Mouse (Mus musculus): ENCODE results near the gene Fam198a. TPM values are rescaled to one million over a fixed set of nuclear protein-coding genes. Genes with fewer than 3 reads are reported as not detected.

Fam198a gene
- polyA plus RNA-seq, 1 experiment from 2014 or later: 0.45 TPM

DNA sequence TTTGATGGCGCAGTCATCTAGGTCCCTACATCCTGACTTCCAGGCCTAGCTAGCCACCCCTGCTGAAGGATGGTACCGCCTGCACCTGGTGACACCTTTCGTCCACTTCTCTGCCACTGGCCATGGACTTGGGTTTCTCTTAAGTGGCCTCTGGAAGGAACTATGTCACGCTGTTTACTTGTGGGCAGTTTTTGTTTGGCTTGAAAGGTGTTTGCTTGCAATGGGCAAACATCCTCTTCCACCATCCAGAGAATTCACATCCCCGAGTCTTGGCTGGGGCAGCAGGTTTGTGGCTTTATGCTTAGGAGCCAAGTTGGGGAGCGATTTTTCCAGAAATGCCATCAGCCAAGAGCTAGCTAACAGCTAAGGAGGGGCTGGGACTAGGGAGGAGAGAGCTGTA, 1.8 kb downstream of the Fam198a start:
- DNase-seq (ENCODE audit: low spot score) (no peak), ATAC-seq (ENCODE audit: insufficient number of reproducible peaks, low FRiP score, low TSS enrichment, low read depth) (no peak)
- Histone ChIP-seq H3K27ac (replicated peaks; ENCODE audit: low read depth, low read length) (no peak overlapping the region), H3K4me1 (ENCODE audit: control insufficient read depth, insufficient read depth, low read length) (no peaks in the 10 kb centered on the region), H3K9me3 (ENCODE audit: control insufficient read depth, low read length) (no peaks in the 10 kb centered on the region), H3K4me2 (ENCODE audit: low read depth, severe bottlenecking) (no peak overlapping the region), H3K9ac (ENCODE audit: low read length) (no peak overlapping the region), H3K36me3 (ENCODE audit: control insufficient read depth, insufficient read depth, low read length) (no peaks in the 10 kb centered on the region), H3K27me3 (ENCODE audit: control insufficient read depth, insufficient read depth, low read length) (no peaks in the 10 kb centered on the region), H3K4me3 (ENCODE audit: low read depth, low read length) (no peak overlapping the region)
- 91% methylated on average over 6 of the region's 6 CpGs for WGBS

DNA sequence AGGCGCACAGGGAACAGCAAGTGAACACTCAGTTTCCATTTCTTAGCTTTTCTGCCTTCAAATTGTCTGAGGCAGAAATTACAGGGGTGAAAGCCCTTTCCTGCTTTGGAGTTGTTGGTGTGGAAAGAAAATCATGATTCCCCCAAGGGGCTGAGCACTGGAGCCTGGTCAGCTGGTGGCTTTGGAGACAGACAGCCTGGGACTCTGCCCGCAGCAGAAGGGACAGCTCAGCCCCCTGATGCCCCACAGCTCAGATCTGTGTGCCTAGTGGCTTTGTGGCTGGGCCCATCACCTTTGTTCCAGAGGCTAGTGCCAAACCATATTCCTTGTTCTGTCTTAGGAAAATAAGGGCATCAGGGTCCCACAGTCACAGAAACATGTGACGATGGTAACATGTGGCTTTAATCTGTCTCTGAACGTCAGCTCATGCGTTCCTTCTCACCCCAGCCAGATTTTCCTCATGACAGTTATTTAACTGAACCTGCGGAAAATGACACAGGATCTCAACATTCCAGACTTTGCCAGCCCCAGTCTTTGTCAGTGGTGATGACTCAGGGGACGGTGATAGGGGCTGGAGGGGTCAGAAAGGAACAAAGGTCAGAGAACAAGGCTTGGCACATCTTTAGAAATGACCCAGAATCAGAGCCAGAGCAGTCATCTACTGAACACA, 9.3 kb downstream of the Fam198a start:
- H3K9ac ChIP-seq (ENCODE audit: low read length): no peak overlapping the region
- 34% methylated on average over 7 of the region's 7 CpGs for WGBS

DNA sequence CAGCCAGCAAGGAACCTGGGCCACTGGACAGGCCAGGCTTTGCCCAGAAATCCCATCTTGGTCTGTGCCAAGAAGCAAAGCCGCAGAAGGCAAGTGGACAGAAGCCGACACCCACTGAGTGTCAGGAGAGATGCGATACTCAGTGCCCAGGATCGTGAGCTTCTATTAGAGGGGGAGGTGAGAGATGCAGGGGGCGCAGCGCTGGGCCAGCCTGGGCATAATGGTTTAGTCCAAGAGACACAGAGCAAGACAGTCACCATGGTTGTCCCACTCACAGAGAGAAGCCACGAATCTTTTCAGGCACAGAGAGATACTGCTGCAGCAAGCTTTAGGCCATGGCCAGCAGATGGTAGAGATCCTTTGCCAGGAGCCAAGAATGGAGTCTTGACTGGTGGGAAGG, 14.2 kb downstream of the Fam198a start:
- Histone ChIP-seq H3K4me1 (ENCODE audit: control insufficient read depth, insufficient read depth, low read length) (no peaks in the 10 kb centered on the region), H3K27ac (replicated peaks; ENCODE audit: low read depth, low read length) (no peak overlapping the region), H3K4me2 (ENCODE audit: low read depth, severe bottlenecking) (no peak overlapping the region), H3K9me3 (ENCODE audit: control insufficient read depth, low read length) (no peaks in the 10 kb centered on the region), H3K4me3 (ENCODE audit: low read depth, low read length) (no peak overlapping the region), H3K9ac (ENCODE audit: low read length) (no peak overlapping the region), H3K27me3 (ENCODE audit: control insufficient read depth, insufficient read depth, low read length) (no peaks in the 10 kb centered on the region), H3K36me3 (ENCODE audit: control insufficient read depth, insufficient read depth, low read length) (no peaks in the 10 kb centered on the region)
- no peak for ATAC-seq (ENCODE audit: insufficient number of reproducible peaks, low FRiP score, low TSS enrichment, low read depth)
- no peak for DNase-seq (ENCODE audit: low spot score)
- WGBS: 91% methylated on average over 7 of the region's 7 CpGs

More for the DNA sequence above, 9.3 kb downstream of the Fam198a start:
- Histone ChIP-seq H3K9me3 (ENCODE audit: control insufficient read depth, low read length) (no peaks in the 10 kb centered on the region), H3K4me1 (ENCODE audit: control insufficient read depth, insufficient read depth, low read length) (no peaks in the 10 kb centered on the region), H3K36me3 (ENCODE audit: control insufficient read depth, insufficient read depth, low read length) (no peaks in the 10 kb centered on the region), H3K27me3 (ENCODE audit: control insufficient read depth, insufficient read depth, low read length) (no peaks in the 10 kb centered on the region), H3K4me2 (ENCODE audit: low read depth, severe bottlenecking) (no peak overlapping the region), H3K27ac (replicated peaks; ENCODE audit: low read depth, low read length) (no peak overlapping the region), H3K4me3 (ENCODE audit: low read depth, low read length) (no peak overlapping the region)
- DNase-seq (ENCODE audit: low spot score) (no peak), ATAC-seq (ENCODE audit: insufficient number of reproducible peaks, low FRiP score, low TSS enrichment, low read depth) (no peak)

DNA sequence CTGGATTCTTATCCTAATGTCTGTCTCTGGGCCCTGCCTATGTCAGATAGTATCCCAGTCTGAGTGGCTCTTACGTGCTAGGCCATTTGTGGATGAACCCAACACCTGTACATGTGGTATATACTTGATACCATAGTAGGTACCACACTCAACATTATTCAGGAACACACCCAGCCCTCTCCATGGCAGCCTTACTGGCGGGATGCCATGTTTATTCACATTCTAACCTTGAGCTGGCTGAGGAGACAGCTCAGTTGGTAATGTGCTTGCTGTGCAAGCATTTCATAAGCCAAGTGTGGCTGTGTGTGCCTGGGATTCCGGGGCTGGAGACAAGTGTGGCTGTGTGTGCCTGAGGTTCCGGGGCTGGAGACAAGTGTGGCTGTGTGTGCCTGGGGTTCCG, 17.5 kb downstream of the Fam198a start:
- Histone ChIP-seq H3K36me3 (ENCODE audit: control insufficient read depth, insufficient read depth, low read length) (no peaks in the 10 kb centered on the region), H3K27ac (replicated peaks; ENCODE audit: low read depth, low read length) (no peak overlapping the region), H3K9me3 (ENCODE audit: control insufficient read depth, low read length) (no peaks in the 10 kb centered on the region), H3K27me3 (ENCODE audit: control insufficient read depth, insufficient read depth, low read length) (no peaks in the 10 kb centered on the region), H3K4me2 (ENCODE audit: low read depth, severe bottlenecking) (no peak overlapping the region), H3K4me3 (ENCODE audit: low read depth, low read length) (no peak overlapping the region), H3K4me1 (ENCODE audit: control insufficient read depth, insufficient read depth, low read length) (no peaks in the 10 kb centered on the region), H3K9ac (ENCODE audit: low read length) (no peak overlapping the region)
- DNase-seq (ENCODE audit: low spot score) (no peak), ATAC-seq (ENCODE audit: insufficient number of reproducible peaks, low FRiP score, low TSS enrichment, low read depth) (no peak)
- WGBS: 85% methylated on average over 5 of the region's 5 CpGs

DNA sequence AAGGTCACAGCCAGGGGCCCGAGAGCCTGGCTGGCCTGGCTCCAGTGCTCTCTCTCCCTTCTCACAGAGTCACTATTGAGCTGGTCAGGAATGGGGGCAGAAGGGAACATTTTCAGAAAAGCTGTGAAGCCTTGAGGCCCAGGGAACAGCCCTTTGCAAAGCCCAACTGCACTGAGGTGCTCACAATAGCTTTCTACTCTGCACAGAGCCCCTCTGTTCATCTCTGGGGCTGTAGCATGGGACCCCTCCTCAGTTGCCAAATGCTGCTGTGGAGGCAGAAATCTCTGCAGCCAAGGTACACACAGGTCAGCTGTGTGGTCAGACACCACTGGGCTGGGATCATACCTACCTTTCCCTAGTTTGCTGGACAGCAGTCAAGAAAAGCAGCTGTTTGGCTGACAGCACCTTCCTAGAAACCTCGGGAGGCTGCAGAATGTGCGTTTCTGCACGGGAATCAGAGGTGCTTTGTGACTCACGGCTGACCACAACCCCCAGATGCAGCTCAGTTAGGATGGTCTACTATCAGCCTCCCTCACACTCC, 19.1 kb downstream of the Fam198a start:
- Histone ChIP-seq H3K4me1 (ENCODE audit: control insufficient read depth, insufficient read depth, low read length) (no peaks in the 10 kb centered on the region), H3K9me3 (ENCODE audit: control insufficient read depth, low read length) (no peaks in the 10 kb centered on the region), H3K4me2 (ENCODE audit: low read depth, severe bottlenecking) (no peak overlapping the region), H3K27me3 (ENCODE audit: control insufficient read depth, insufficient read depth, low read length) (no peaks in the 10 kb centered on the region), H3K27ac (replicated peaks; ENCODE audit: low read depth, low read length) (no peak overlapping the region), H3K4me3 (ENCODE audit: low read depth, low read length) (no peak overlapping the region), H3K9ac (ENCODE audit: low read length) (no peak overlapping the region), H3K36me3 (ENCODE audit: control insufficient read depth, insufficient read depth, low read length) (no peaks in the 10 kb centered on the region)
- DNase-seq (ENCODE audit: low spot score) (no peak), ATAC-seq (ENCODE audit: insufficient number of reproducible peaks, low FRiP score, low TSS enrichment, low read depth) (no peak)
- WGBS: 69% methylated on average over 5 of the region's 5 CpGs

DNA sequence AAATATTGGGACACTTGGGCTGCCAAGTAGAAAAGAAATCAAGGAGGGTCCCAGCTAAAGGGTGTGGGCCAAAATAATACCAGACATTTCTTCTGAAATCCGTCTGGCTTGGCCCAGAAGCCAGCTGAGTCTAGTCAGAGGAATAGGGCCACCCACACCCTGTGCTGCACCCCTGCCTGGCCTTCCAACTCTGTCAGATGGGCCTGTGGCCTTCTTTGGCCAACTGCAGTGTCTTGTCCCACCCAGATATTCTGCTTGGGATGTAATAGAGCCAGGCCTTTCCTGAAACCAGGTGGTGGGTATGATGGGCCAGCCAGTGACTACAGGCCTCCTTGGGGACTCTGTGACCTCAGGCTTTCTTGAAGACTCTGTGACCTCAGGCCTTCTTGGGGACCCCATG, 22.4 kb downstream of the Fam198a start:
- no peaks in the 10 kb centered on the region for H3K36me3 ChIP-seq (ENCODE audit: control insufficient read depth, insufficient read depth, low read length)
- H3K9me3 ChIP-seq (ENCODE audit: control insufficient read depth, low read length): no peaks in the 10 kb centered on the region
- H3K4me2 ChIP-seq (ENCODE audit: low read depth, severe bottlenecking): no peak overlapping the region
- H3K9ac ChIP-seq (ENCODE audit: low read length): no peak overlapping the region
- H3K4me3 ChIP-seq (ENCODE audit: low read depth, low read length): no peak overlapping the region
- no peaks in the 10 kb centered on the region for H3K27me3 ChIP-seq (ENCODE audit: control insufficient read depth, insufficient read depth, low read length)
- 70% methylated on average over 1 of the region's 1 CpGs for WGBS
- H3K4me1 ChIP-seq (ENCODE audit: control insufficient read depth, insufficient read depth, low read length): no peaks in the 10 kb centered on the region
- H3K27ac ChIP-seq (replicated peaks; ENCODE audit: low read depth, low read length): no peak overlapping the region
- ATAC-seq (ENCODE audit: insufficient number of reproducible peaks, low FRiP score, low TSS enrichment, low read depth): no peak
- no peak for DNase-seq (ENCODE audit: low spot score)

DNA sequence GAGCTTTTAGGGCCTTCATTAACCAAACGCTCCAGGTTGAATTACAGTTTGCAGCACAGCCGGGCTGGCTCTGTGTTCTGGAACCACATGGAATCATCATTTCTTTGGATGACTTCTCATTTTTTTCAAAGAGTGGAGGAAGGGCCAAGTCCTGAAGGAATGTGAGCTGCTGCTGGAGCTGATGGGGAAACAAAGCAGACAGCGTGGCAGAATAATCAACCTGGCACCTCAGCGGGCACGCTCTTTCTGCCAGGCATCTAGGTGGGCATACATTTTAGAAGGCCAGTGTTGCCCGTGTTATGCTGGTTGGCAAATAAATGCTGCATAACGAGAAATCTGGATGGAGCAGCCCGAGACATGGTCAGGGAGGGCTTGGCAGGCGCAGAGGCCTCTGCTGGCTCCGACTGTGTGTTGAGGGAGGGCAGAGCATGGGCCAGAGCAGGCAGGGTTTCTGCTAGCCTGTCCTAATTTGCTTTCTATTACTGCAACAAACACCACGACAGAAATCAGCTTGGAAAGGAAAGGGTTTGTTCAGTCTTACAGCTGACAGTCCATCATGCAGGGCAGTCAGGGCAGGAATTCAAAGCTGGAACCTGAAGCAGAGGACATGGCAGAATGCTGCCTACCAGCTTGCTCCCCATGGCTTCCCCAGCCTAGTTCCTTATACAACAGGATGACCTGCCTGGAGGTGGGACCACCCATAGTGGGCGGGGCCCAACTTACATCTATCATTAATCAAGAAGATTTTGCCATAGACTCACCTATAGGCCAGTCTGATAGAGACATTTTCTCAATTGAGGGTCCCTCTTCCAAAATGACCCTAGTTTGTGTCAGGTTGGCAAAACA, 23.6 kb downstream of the Fam198a start:
- no peak overlapping the region for H3K4me3 ChIP-seq (ENCODE audit: low read depth, low read length)
- H3K4me1 ChIP-seq (ENCODE audit: control insufficient read depth, insufficient read depth, low read length): no peaks in the 10 kb centered on the region
- no peak overlapping the region for H3K9ac ChIP-seq (ENCODE audit: low read length)
- no peak overlapping the region for H3K4me2 ChIP-seq (ENCODE audit: low read depth, severe bottlenecking)
- no peak overlapping the region for H3K27ac ChIP-seq (replicated peaks; ENCODE audit: low read depth, low read length)
- H3K36me3 ChIP-seq (ENCODE audit: control insufficient read depth, insufficient read depth, low read length): no peaks in the 10 kb centered on the region
- DNase-seq (ENCODE audit: low spot score): no peak
- 84% methylated on average over 12 of the region's 12 CpGs for WGBS
- no peaks in the 10 kb centered on the region for H3K9me3 ChIP-seq (ENCODE audit: control insufficient read depth, low read length)
- ATAC-seq (ENCODE audit: insufficient number of reproducible peaks, low FRiP score, low TSS enrichment, low read depth): no peak
- no peaks in the 10 kb centered on the region for H3K27me3 ChIP-seq (ENCODE audit: control insufficient read depth, insufficient read depth, low read length)

DNA sequence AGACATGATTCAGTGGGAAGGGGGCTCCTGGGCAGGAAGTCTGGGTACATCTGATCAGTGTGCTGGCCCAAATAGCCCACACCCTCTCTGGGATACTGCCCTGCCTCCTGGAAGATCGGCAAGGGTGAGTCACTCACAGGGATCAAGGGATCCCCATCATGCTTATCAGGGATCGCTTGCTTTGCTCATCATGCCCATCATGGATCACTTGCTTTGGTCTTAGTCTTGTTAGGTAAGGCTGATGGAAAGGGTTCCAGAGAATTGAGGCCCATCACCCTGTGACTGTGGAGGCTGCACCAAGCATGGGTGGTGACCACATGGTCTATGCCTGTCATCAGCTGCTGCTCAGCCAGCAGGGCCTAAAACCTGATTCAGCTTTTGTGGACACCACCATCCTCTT, 24.5 kb downstream of the Fam198a start:
- no peaks in the 10 kb centered on the region for H3K9me3 ChIP-seq (ENCODE audit: control insufficient read depth, low read length)
- H3K4me2 ChIP-seq (ENCODE audit: low read depth, severe bottlenecking): no peak overlapping the region
- WGBS: 72% methylated on average over 2 of the region's 2 CpGs
- no peak overlapping the region for H3K4me3 ChIP-seq (ENCODE audit: low read depth, low read length)
- no peaks in the 10 kb centered on the region for H3K4me1 ChIP-seq (ENCODE audit: control insufficient read depth, insufficient read depth, low read length)
- H3K27ac ChIP-seq (replicated peaks; ENCODE audit: low read depth, low read length): no peak overlapping the region
- H3K9ac ChIP-seq (ENCODE audit: low read length): no peak overlapping the region
- DNase-seq (ENCODE audit: low spot score) (no peak), ATAC-seq (ENCODE audit: insufficient number of reproducible peaks, low FRiP score, low TSS enrichment, low read depth) (no peak)
- no peaks in the 10 kb centered on the region for H3K36me3 ChIP-seq (ENCODE audit: control insufficient read depth, insufficient read depth, low read length)
- no peaks in the 10 kb centered on the region for H3K27me3 ChIP-seq (ENCODE audit: control insufficient read depth, insufficient read depth, low read length)
